Mouse (Mus musculus): ENCODE measurements at regions not wholly inside any gene's neighbourhood (a gene's known extent, or its start where the extent isn't known, plus 50 kb on each side); places are given as distances from the start of the nearest gene placed in this dataset.
A peak's percentile ranks its signal among the peaks of the same experiment; 100 is the strongest.

DNA sequence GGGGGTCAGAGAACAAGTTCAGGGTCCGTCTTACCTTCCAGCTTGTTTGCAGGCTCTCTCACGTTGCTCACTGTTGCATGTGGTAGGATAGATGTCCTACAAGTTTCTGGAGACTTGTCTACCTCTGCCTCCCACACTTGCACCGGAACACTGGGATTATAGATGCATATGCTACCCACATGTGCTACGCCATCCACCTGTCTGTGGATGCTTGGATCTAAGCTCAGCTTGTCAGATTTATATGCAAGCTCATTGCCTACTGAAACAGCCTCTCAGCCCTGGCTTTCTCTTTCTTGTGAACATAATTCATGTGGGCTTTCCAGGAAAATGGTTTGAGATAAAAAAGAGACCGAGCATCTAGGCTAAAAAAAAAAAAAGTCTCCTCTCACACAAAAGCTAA is 353.0 kb downstream of the Nucb2 start:
- no peak overlapping the region for H3K9ac ChIP-seq (ENCODE audit: low read length)
- WGBS = 88% methylated on average over 5 of the region's 5 CpGs
- H3K27me3 ChIP-seq (ENCODE audit: control insufficient read depth, insufficient read depth, low read length) = no peaks in the 10 kb centered on the region
- no peak overlapping the region for H3K4me2 ChIP-seq (ENCODE audit: low read depth, low read length, severe bottlenecking)
- DNase-seq (ENCODE audit: low spot score) = no peak
- no peaks in the 10 kb centered on the region for H3K9me3 ChIP-seq (ENCODE audit: control insufficient read depth, low read length)
- no peak overlapping the region for H3K4me3 ChIP-seq (ENCODE audit: low read depth, low read length)
- H3K27ac ChIP-seq (ENCODE audit: low read depth, low read length) = no peak overlapping the region
- H3K4me1 ChIP-seq (replicated peaks; ENCODE audit: control insufficient read depth, insufficient read depth, low read length) = no peaks in the 10 kb centered on the region
- H3K36me3 ChIP-seq (ENCODE audit: control insufficient read depth, insufficient read depth, low read length) = no peaks in the 10 kb centered on the region
- ATAC-seq (replicated peaks; ENCODE audit: low FRiP score) = no peak

DNA sequence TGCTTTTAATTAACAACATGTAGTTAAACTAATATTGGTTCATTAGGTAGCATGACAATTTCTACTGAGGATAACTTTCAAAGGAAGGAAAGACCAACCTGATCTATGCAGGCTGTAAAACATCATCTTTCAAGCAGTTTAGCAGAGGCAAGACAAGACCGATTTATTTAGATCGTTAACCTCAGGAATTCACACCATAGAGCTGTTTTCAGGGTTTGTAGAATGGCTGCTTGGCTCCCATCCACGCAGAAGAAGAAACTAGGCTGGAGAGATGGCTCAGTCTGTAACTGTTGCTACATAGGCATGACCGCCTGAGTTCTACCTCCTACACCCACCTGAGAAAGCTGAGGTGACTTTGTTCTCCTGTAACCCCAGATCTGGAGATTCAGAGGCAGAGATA is 353.6 kb downstream of the Nucb2 start:
- Histone ChIP-seq H3K27me3 (ENCODE audit: control insufficient read depth, insufficient read depth, low read length) (no peaks in the 10 kb centered on the region), H3K4me1 (replicated peaks; ENCODE audit: control insufficient read depth, insufficient read depth, low read length) (no peaks in the 10 kb centered on the region), H3K36me3 (ENCODE audit: control insufficient read depth, insufficient read depth, low read length) (no peaks in the 10 kb centered on the region), H3K27ac (ENCODE audit: low read depth, low read length) (no peak overlapping the region), H3K4me3 (ENCODE audit: low read depth, low read length) (no peak overlapping the region), H3K9ac (ENCODE audit: low read length) (no peak overlapping the region), H3K9me3 (ENCODE audit: control insufficient read depth, low read length) (no peaks in the 10 kb centered on the region), H3K4me2 (ENCODE audit: low read depth, low read length, severe bottlenecking) (no peak overlapping the region)
- WGBS = 88% methylated on average over 4 of the region's 4 CpGs
- ATAC-seq (replicated peaks; ENCODE audit: low FRiP score) = no peak
- no peak for DNase-seq (ENCODE audit: low spot score)

DNA sequence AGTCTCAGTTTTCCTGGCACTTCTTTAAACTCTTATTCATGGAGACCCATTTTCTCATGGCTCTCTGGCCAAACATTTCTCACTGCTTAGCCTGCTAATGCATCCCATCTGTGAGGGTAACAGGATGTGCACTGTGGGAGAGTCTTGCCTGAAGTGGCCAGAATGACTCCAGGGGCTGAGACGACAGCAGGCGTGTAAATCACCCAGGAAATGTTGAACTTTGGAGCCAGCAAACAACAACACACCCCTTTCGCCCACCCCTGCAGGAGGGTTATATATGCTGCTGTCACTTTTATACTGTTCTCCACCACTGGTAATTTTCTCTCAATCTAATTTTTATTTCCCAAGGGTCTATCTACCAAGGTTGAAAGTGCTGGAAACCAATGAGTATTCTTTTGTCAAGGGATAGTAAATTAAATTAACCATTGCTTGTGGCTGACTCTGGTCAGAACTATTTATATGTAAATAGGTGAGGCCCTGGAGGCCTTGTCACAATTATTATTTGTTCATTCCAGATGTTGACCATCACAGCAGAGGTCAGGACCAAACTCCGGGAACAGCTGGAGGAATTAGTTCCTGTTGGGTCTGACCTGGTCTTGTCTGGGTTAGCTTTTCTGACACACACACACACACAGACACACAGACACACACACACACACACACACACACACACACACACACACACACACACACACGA is 378.2 kb downstream of the Nucb2 start:
- no peaks in the 10 kb centered on the region for H3K27me3 ChIP-seq (ENCODE audit: control insufficient read depth, insufficient read depth, low read length)
- WGBS = 72% methylated on average over 5 of the region's 5 CpGs
- no peaks in the 10 kb centered on the region for H3K4me1 ChIP-seq (replicated peaks; ENCODE audit: control insufficient read depth, insufficient read depth, low read length)
- H3K9ac ChIP-seq (ENCODE audit: low read length) = no peak overlapping the region
- H3K4me2 ChIP-seq (ENCODE audit: low read depth, low read length, severe bottlenecking) = no peak overlapping the region
- no peak overlapping the region for H3K4me3 ChIP-seq (ENCODE audit: low read depth, low read length)
- ATAC-seq (replicated peaks; ENCODE audit: low FRiP score) (no peak), DNase-seq (ENCODE audit: low spot score) (no peak)
- no peaks in the 10 kb centered on the region for H3K9me3 ChIP-seq (ENCODE audit: control insufficient read depth, low read length)
- H3K36me3 ChIP-seq (ENCODE audit: control insufficient read depth, insufficient read depth, low read length) = no peaks in the 10 kb centered on the region
- no peak overlapping the region for H3K27ac ChIP-seq (ENCODE audit: low read depth, low read length)

DNA sequence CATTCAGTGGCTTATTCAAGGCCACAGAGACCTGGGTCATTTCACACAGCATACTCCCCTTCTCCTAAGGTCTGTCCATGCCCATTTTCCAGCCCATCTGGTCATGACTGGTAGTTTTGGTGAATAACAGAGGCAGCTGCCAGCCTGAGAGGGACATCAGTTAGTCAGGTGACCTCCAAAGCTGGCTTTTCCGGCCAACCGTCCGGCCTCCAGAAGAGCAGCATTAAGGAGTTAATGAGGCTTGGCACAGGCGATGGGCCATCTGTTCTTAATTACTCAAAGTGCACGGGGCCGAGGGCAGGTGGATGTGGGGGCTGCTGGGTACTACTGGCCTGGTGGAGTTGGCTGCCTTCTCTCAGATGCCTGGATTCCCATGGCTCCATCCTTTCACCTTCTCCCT is 389.7 kb downstream of the Nucb2 start:
- H3K4me1 ChIP-seq (replicated peaks; ENCODE audit: control insufficient read depth, insufficient read depth, low read length) = no peaks in the 10 kb centered on the region
- H3K27ac ChIP-seq (ENCODE audit: low read depth, low read length) = no peak overlapping the region
- no peak overlapping the region for H3K9ac ChIP-seq (ENCODE audit: low read length)
- no peak overlapping the region for H3K4me2 ChIP-seq (ENCODE audit: low read depth, low read length, severe bottlenecking)
- ATAC-seq (replicated peaks; ENCODE audit: low FRiP score) (no peak), DNase-seq (ENCODE audit: low spot score) (no peak)
- H3K9me3 ChIP-seq (ENCODE audit: control insufficient read depth, low read length) = no peaks in the 10 kb centered on the region
- no peak overlapping the region for H3K4me3 ChIP-seq (ENCODE audit: low read depth, low read length)
- no peaks in the 10 kb centered on the region for H3K27me3 ChIP-seq (ENCODE audit: control insufficient read depth, insufficient read depth, low read length)
- H3K36me3 ChIP-seq (ENCODE audit: control insufficient read depth, insufficient read depth, low read length) = no peaks in the 10 kb centered on the region
- WGBS = 73% methylated on average over 6 of the region's 6 CpGs

DNA sequence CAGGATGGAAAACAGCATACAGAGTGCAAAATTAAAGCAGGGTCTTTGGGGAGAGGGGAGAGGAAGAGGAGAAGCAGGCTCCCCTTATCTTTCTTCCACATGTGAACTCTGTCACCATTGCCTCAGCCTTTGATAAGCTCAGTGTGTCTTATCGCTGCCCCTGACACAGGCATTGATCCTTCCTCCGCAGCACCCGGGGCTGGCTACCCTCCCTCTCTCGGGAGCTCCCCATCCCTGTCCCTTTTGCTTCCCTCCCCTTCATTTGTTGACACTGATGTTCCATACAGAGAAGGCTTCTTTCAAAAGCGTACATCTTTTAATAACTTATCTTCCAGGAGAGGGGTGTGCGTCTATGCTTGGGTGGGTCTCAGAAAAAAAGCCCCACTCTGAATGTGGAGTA is 411.6 kb downstream of the Nucb2 start:
- H3K27ac ChIP-seq (ENCODE audit: low read depth, low read length) = no peak overlapping the region
- WGBS = 50% methylated on average over 6 of the region's 6 CpGs
- no peak overlapping the region for H3K9ac ChIP-seq (ENCODE audit: low read length)
- H3K4me3 ChIP-seq (ENCODE audit: low read depth, low read length) = no peak overlapping the region
- ATAC-seq (replicated peaks; ENCODE audit: low FRiP score) (no peak), DNase-seq (ENCODE audit: low spot score) (no peak)
- no peaks in the 10 kb centered on the region for H3K27me3 ChIP-seq (ENCODE audit: control insufficient read depth, insufficient read depth, low read length)
- H3K4me2 ChIP-seq (ENCODE audit: low read depth, low read length, severe bottlenecking) = 0 out of 2 replicates have a peak overlapping the region, but pooled peaks have one; percentile 8
- no peaks in the 10 kb centered on the region for H3K9me3 ChIP-seq (ENCODE audit: control insufficient read depth, low read length)
- 0 out of 2 replicates have a peak, but pooled peaks cover 2% of the 10 kb centered on the region for H3K4me1 ChIP-seq (replicated peaks; ENCODE audit: control insufficient read depth, insufficient read depth, low read length)
- H3K36me3 ChIP-seq (ENCODE audit: control insufficient read depth, insufficient read depth, low read length) = no peaks in the 10 kb centered on the region

DNA sequence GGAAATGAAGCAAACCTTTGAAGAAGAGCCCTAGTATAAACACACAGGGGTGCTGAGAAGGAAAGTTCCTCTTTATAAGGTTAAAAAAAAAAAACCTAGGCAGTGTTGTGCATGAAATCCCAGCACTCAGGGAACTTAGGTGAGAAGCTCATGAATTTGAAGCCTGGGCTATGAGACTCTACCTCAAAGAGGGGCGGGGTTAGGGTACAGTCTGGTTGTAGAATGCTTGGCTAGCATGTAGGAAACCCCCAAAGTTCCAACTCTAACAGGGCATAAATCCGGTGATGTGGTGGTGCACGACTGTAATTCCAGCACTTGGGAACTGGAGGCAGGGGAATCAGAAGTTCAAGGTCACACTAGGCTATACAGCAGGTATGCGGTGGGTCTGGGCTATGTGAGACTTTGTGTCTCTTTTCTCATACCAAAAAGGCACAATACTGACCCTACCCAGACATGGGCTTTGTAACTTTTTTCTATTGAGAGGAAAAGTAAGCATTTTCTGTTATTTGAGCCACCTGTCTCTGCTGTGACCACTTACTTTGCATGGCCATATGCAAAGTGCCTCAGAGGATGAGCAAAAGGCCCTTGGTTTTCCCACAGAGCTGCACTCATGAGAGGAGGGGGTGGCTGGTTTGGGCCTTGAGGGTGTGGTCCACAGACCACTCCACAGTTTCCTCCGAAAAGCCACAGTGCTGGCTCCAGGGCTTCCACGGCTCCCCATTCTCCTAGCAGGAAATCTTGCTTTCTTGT is 413.9 kb downstream of the Nucb2 start:
- no peaks in the 10 kb centered on the region for H3K27me3 ChIP-seq (ENCODE audit: control insufficient read depth, insufficient read depth, low read length)
- no peak for DNase-seq (ENCODE audit: low spot score)
- ATAC-seq (replicated peaks; ENCODE audit: low FRiP score) = no peak
- H3K27ac ChIP-seq (ENCODE audit: low read depth, low read length) = no peak overlapping the region
- H3K36me3 ChIP-seq (ENCODE audit: control insufficient read depth, insufficient read depth, low read length) = no peaks in the 10 kb centered on the region
- H3K4me2 ChIP-seq (ENCODE audit: low read depth, low read length, severe bottlenecking) = no peak overlapping the region
- no peak overlapping the region for H3K4me3 ChIP-seq (ENCODE audit: low read depth, low read length)
- H3K4me1 ChIP-seq (replicated peaks; ENCODE audit: control insufficient read depth, insufficient read depth, low read length) = 0 out of 2 replicates have a peak, but pooled peaks cover 2% of the 10 kb centered on the region
- no peaks in the 10 kb centered on the region for H3K9me3 ChIP-seq (ENCODE audit: control insufficient read depth, low read length)
- no peak overlapping the region for H3K9ac ChIP-seq (ENCODE audit: low read length)
- WGBS = 89% methylated on average over 6 of the region's 6 CpGs

DNA sequence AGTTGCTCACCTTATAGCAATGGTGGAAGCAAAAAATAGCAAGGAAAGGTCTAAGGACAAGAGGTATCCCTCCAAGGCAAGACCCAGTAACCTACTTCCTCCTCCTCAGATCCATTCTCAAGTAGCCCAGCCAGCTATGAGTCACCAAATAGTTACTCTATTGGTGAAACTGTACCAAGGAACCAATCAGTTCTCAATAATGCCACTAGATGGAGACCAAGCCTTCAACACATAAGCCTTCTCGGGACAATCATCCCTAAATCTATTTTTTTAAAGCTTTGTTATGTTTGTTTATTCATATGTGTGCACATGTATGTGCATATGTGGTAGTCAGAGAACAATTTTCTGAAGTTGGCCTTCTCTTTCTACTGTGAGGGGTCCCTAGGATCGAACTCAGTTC is 434.3 kb upstream of the Xylt1 start:
- Histone ChIP-seq H3K27ac (ENCODE audit: low read depth, low read length) (no peak overlapping the region), H3K4me1 (replicated peaks; ENCODE audit: control insufficient read depth, insufficient read depth, low read length) (no peaks in the 10 kb centered on the region), H3K36me3 (ENCODE audit: control insufficient read depth, insufficient read depth, low read length) (no peaks in the 10 kb centered on the region), H3K9me3 (ENCODE audit: control insufficient read depth, low read length) (no peaks in the 10 kb centered on the region), H3K4me2 (ENCODE audit: low read depth, low read length, severe bottlenecking) (no peak overlapping the region), H3K27me3 (ENCODE audit: control insufficient read depth, insufficient read depth, low read length) (no peaks in the 10 kb centered on the region), H3K9ac (ENCODE audit: low read length) (no peak overlapping the region), H3K4me3 (ENCODE audit: low read depth, low read length) (no peak overlapping the region)
- ATAC-seq (replicated peaks; ENCODE audit: low FRiP score) = no peak
- 79% methylated on average over 2 of the region's 2 CpGs for WGBS
- DNase-seq (ENCODE audit: low spot score) = no peak

DNA sequence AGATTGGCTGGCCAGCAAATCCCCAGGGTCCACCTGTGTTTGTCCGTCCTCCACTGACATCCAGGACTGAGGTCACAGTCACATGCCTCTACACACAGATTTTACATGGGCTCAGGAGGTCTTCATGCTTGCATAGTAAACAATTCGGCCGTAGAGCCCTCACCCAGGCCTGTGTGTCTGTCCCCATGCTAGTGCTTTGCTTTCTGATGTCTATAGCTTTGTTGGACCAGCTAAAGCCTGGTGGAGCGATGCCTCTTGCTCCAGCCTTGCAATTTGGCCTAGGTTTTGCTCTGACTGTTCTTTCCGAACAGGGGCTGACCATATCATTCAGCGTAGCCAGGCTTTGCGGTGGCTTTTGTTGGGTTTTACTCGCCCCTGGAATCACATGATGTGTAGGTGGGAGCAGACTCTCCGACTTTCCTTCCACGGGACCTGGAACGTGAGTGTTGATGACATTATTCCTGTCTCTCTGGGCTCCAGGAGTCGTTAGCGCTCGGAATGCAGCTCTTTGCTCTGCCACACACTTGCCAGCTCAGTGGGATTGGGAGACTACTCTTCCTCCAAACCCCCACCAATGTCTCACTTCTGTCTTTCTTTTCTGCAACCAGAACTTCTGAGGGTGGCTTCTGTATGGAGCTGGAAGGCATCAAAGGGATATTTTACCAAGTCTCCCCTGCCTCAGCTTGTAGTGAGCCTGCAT is 421.4 kb upstream of the Xylt1 start:
- 86% methylated on average over 14 of the region's 14 CpGs for WGBS
- Histone ChIP-seq H3K4me2 (ENCODE audit: low read depth, low read length, severe bottlenecking) (no peak overlapping the region), H3K9ac (ENCODE audit: low read length) (no peak overlapping the region), H3K4me1 (replicated peaks; ENCODE audit: control insufficient read depth, insufficient read depth, low read length) (no peaks in the 10 kb centered on the region), H3K27ac (ENCODE audit: low read depth, low read length) (no peak overlapping the region), H3K4me3 (ENCODE audit: low read depth, low read length) (no peak overlapping the region), H3K9me3 (ENCODE audit: control insufficient read depth, low read length) (no peaks in the 10 kb centered on the region), H3K27me3 (ENCODE audit: control insufficient read depth, insufficient read depth, low read length) (no peaks in the 10 kb centered on the region), H3K36me3 (ENCODE audit: control insufficient read depth, insufficient read depth, low read length) (no peaks in the 10 kb centered on the region)
- ATAC-seq (replicated peaks; ENCODE audit: low FRiP score) (no peak), DNase-seq (ENCODE audit: low spot score) (no peak)

Data from forebrain, embryonic 11.5 days (tissue).